Mouse (Mus musculus) midbrain, embryonic 11.5 days (tissue): ENCODE results near the gene Fam71b. TPM values are rescaled to one million over a fixed set of nuclear protein-coding genes. Genes with fewer than 3 reads are reported as not detected.

Experiments used
- ATAC-seq: fragments of 200-750 bp; cut with Nextera tagmentation; 2 replicates; pipeline ENCODE4 v1.8.0; 2017; ENCODE audit warnings: moderate TSS enrichment, moderate library complexity; ENCODE audit not compliant: low FRiP score
- DNase-seq: peaks from one replicate; pipeline ENCODE4 v3.0.0; 2015; ENCODE audit warnings: low spot score; ENCODE audit errors: missing footprints
- H3K27ac ChIP-seq: fragments of 300-500 bp; sonication (generic); 2 replicates; pipeline ENCODE4 v1.5.1; 2014; ENCODE audit warnings: low read depth, low read length
- H3K27me3 ChIP-seq: fragments of 300-500 bp; sonication (generic); 2 replicates; pipeline ENCODE4 v1.6.1; 2014; ENCODE audit warnings: mild to moderate bottlenecking, low read length, moderate library complexity, mixed read lengths; ENCODE audit not compliant: control insufficient read depth, insufficient read depth
- H3K36me3 ChIP-seq: fragments of 300-500 bp; sonication (generic); 2 replicates; pipeline ENCODE4 v1.6.1; 2014; ENCODE audit warnings: mild to moderate bottlenecking, low read length, moderate library complexity, mixed read lengths; ENCODE audit not compliant: control insufficient read depth, insufficient read depth
- H3K4me1 ChIP-seq: fragments of 300-500 bp; sonication (generic); 2 replicates; pipeline ENCODE4 v1.6.1; 2014; ENCODE audit warnings: low read length; ENCODE audit not compliant: control insufficient read depth, insufficient read depth
- H3K4me2 ChIP-seq: fragments of 300-500 bp; sonication (generic); 2 replicates; pipeline ENCODE4 v1.6.1; 2014; ENCODE audit warnings: mild to moderate bottlenecking, moderate library complexity
- H3K4me3 ChIP-seq: fragments of 300-500 bp; sonication (generic); 2 replicates; pipeline ENCODE4 v1.5.1; 2014; ENCODE audit warnings: low read depth, low read length
- H3K9ac ChIP-seq: fragments of 300-500 bp; sonication (generic); 2 replicates; pipeline ENCODE4 v1.6.1; 2014; ENCODE audit warnings: low read length
- H3K9me3 ChIP-seq: fragments of 300-500 bp; sonication (generic); 2 replicates; pipeline ENCODE4 v1.6.1; 2016; ENCODE audit warnings: low read length; ENCODE audit not compliant: control insufficient read depth
- WGBS: fragments of 180-500 bp; shearing (Covaris S2); extraction: QIAGEN DNeasy Blood & Tissue Kit; methylation state at CpG from one replicate; pipeline ENCODE4 v1.1.7; 2014; 5-methylcytosine and 5-hydroxymethylcytosine counted together
- polyA plus RNA-seq: library from polyadenylated mRNA; unstranded; fragments of >200 nt; fragmentation: Nextera tagmentation; extraction: Ambion mirVana; gene quantifications from 2 replicates; pipeline ENCODE4 v1.2.1, GENCODE M21; 2014

Gene Fam71b
- not detected in 2 replicates for polyA plus RNA-seq

DNA sequence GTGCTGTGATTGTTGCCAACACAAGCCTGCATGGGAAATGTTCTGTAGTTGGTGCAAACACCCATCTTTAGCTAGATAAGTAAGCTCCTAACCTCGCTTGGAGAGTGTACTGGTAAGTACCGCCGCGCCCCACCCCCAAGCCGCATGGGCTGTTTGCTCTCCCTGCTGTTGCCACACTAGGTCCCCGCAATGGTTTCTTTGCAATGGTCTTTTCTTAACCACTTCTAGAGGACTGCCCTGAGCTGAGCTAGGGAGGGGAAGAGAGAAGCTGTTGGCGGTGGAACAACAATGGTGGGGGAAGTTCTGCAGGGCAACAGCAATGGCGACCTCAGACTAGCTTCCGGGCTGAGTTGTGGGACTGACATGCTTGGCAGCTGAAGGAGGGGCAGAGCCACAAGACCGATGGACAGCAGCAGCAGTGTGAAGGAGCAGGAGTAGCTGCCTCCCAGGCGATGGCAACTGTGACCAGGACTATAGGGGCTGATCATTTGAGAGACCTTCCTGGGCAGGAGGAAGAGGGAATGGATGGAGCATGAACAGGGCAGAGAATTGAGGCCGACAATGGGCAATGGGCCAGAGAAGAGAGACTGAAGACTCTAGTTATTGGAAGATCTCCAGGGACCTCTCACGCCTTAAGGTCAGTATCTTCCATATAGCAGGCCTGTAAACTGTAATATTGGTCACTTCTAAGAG lies at the start of gene Fam71b:
Gene Fam71b (plus strand): TSS at position 393 of the 693 bp plus-strand sequence.
- 73% methylated on average over 13 of the region's 13 CpGs for WGBS

DNA sequence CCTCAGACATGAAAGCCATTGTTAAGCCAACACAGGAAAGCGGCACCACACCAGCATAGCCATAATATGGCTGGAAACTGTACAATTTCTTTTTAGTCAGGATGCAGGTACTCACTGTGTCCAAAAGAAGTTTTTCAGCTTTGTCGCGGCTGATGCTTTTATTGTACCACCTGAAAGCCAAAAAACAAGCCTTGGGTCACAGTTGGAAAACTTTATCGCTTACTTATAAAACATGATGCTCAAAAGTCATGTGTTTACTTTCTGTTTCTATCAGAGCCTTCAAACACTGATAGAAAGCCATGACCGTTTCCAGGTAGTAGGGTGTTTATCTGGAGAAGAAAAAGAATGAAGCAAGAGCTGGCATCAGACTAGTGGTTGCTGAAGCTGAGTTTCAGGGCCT lies 48.6 kb upstream of the Fam71b start:
- DNase-seq, result no peak
- WGBS, result 89% methylated on average over 5 of the region's 5 CpGs

More for the DNA sequence above, at the start of gene Fam71b:
- Histone ChIP-seq H3K27ac (no peak within 1 kb of the TSS), H3K27me3 (no peaks in the 10 kb centered on the region), H3K4me3 (no peak within 1 kb of the TSS), H3K9me3 (no peaks in the 10 kb centered on the region), H3K4me1 (no peaks in the 10 kb centered on the region), H3K4me2 (no peak within 1 kb of the TSS), H3K9ac (no peak within 1 kb of the TSS), H3K36me3 (no peaks in the 10 kb centered on the region)
- no peak for DNase-seq
- ATAC-seq, result no peak

DNA sequence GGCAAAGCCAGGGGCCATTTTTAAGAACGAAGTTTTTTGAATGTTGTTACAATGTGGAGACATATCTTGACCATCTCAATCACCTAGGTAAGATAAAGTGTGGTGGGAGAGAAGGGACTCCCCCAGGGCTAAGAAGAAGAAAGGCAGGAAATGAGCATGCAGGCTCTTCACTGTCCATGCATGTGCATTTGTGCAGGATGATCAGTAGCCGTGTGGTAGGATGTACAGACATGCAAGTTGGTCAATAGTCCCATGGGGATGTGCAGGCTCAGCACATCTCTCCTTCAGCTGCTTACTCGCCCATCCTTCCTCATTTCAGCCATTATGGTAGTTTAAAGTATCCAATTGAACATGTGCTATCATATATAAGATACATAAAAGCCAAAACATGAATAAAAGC lies 47.9 kb upstream of the Fam71b start:
- Histone ChIP-seq H3K4me1 (no peaks in the 10 kb centered on the region), H3K27me3 (no peaks in the 10 kb centered on the region), H3K4me2 (no peak overlapping the region), H3K27ac (no peak overlapping the region), H3K36me3 (no peaks in the 10 kb centered on the region), H3K9ac (no peak overlapping the region), H3K4me3 (no peak overlapping the region), H3K9me3 (no peaks in the 10 kb centered on the region)
- 79% methylated on average over 3 of the region's 3 CpGs for WGBS
- DNase-seq (no peak), ATAC-seq (no peak)

More for the DNA sequence above, 48.6 kb upstream of the Fam71b start:
- H3K9me3 ChIP-seq, result no peaks in the 10 kb centered on the region
- ATAC-seq, result no peak
- H3K27ac ChIP-seq, result no peak overlapping the region
- no peaks in the 10 kb centered on the region for H3K36me3 ChIP-seq
- no peak overlapping the region for H3K9ac ChIP-seq
- no peaks in the 10 kb centered on the region for H3K4me1 ChIP-seq
- H3K4me3 ChIP-seq, result no peak overlapping the region
- H3K27me3 ChIP-seq, result no peaks in the 10 kb centered on the region
- H3K4me2 ChIP-seq, result no peak overlapping the region

GRCm38 (mm10) chr11:46349681-46350410 lies 46.5 kb upstream of the Fam71b start:
- Histone ChIP-seq H3K4me1 (no peaks in the 10 kb centered on the region), H3K27ac (no peak overlapping the region), H3K36me3 (no peaks in the 10 kb centered on the region), H3K4me2 (no peak overlapping the region), H3K9ac (no peak overlapping the region), H3K9me3 (no peaks in the 10 kb centered on the region), H3K27me3 (no peaks in the 10 kb centered on the region), H3K4me3 (no peak overlapping the region)
- ATAC-seq (no peak), DNase-seq (no peak)
- WGBS, result 67% methylated on average over 2 of the region's 2 CpGs

DNA sequence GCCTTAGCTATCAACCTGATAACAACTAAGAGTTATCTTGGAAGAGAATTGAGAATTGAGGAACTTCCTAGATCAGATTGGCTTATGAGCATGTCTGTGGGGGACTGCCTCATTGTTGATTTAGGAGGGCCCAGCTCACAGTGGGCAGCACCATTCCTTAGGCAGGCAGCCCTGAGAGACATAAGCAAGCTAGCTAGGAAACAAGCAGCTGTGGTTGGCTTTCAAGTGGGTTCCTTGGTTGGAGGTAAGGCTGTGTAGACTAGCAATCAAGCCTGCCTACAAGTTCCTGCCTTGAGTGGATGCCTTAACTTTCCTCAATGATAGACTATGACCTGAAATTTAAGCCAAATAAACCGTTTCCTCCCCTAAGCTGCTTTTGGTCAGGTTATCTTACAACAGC lies 38.0 kb upstream of the Fam71b start:
- ATAC-seq, result no peak
- Histone ChIP-seq H3K4me3 (no peak overlapping the region), H3K4me1 (no peaks in the 10 kb centered on the region), H3K4me2 (no peak overlapping the region), H3K27ac (no peak overlapping the region), H3K36me3 (no peaks in the 10 kb centered on the region), H3K9me3 (no peaks in the 10 kb centered on the region), H3K27me3 (no peaks in the 10 kb centered on the region), H3K9ac (no peak overlapping the region)
- 63% methylated on average over 1 of the region's 1 CpGs for WGBS
- DNase-seq, result no peak

DNA sequence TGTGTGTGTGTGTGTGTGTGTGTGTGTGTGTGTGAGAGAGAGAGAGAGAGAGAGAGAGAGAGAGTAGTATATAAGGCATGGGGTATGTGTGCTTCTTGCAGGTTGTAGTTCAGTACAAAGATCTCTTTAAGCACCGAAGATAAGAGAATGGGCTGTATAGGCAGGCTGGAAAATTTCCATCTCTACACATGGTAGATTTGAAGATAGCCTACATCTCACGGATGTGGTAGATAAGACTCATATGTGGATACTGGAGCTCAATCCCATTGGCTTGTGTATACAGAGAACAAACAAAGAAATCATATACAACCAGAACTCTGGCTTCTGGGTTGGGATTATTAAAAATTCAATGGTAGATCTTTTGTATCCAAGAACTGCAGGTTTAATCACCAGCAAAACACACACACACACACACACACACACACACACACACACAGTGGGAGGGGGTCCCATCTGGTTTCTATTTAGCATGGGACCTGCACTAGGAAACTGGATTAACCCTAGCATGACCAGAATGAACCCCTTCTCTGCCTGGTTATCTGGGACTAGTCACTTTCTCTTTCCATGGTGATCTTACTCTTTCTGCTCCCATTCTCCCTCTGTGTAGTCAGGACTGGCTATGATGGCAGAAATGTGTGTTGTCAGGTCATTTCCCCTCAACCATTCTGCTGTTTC lies 35.2 kb upstream of the Fam71b start:
- Histone ChIP-seq H3K27ac (no peak overlapping the region), H3K4me2 (no peak overlapping the region), H3K9me3 (no peaks in the 10 kb centered on the region), H3K4me1 (no peaks in the 10 kb centered on the region), H3K4me3 (no peak overlapping the region), H3K36me3 (no peaks in the 10 kb centered on the region), H3K9ac (no peak overlapping the region), H3K27me3 (no peaks in the 10 kb centered on the region)
- whole genome bisulfite sequencing, result 80% methylated on average over 2 of the region's 2 CpGs
- DNase-seq (no peak), ATAC-seq (no peak)

DNA sequence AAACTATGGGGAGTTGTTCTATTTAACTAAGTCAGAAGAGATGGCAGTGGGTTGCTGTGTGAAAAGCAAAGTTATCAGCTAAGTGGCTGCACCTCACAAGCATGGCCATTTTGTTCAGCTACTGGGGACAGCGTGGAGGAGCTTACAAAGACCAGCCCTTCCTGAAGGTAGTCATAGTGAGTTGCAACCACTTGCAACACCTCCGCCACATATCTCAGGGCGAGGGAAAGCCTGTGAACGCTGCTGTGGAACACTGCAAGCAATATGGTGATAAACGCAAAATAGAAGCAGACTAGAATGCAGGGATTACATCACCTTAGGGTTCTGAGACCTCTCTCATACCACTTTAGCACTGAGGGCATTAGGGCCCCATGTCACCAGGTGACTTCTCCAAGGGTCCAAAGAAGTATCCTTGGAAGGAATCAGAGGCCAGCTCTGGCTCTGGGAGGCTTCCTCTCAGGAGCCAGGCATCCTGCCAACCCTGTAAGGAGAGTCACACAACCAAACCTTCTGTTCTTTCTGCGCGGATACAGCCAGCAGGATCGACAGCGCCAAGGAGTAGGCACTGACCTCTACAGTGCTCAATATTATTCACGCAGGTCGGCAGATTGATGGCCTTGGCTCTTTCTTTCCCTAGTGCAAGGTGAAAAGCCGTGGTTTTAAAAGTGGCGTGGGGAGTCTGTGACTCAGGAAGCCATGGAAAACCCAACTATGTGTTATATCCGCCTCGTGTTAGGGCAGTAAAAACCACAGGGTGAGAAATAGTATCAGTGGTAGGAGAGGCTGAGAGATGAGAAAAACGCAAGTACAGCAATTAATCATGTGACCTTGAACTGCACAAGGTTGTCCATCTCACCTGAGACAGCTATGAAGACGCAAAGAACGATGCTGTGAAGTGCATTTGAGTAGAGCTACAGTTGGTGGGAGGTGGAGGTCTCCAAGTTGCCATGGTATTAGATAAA lies 34.0 kb upstream of the Fam71b start:
- no peak for ATAC-seq
- H3K4me3 ChIP-seq, result no peak overlapping the region
- H3K4me2 ChIP-seq, result no peak overlapping the region
- WGBS, result 92% methylated on average over 18 of the region's 18 CpGs
- no peaks in the 10 kb centered on the region for H3K36me3 ChIP-seq
- H3K9me3 ChIP-seq, result no peaks in the 10 kb centered on the region
- no peak overlapping the region for H3K27ac ChIP-seq
- no peaks in the 10 kb centered on the region for H3K27me3 ChIP-seq
- no peak for DNase-seq
- H3K9ac ChIP-seq, result no peak overlapping the region
- H3K4me1 ChIP-seq, result no peaks in the 10 kb centered on the region

GRCm38 (mm10) chr11:46363864-46364263 lies 32.5 kb upstream of the Fam71b start:
- ATAC-seq (no peak), DNase-seq (no peak)
- H3K4me3 ChIP-seq, result no peak overlapping the region
- H3K36me3 ChIP-seq, result no peaks in the 10 kb centered on the region
- no peaks in the 10 kb centered on the region for H3K4me1 ChIP-seq
- no peak overlapping the region for H3K27ac ChIP-seq
- no peaks in the 10 kb centered on the region for H3K27me3 ChIP-seq
- WGBS, result 94% methylated on average over 9 of the region's 9 CpGs
- no peaks in the 10 kb centered on the region for H3K9me3 ChIP-seq
- no peak overlapping the region for H3K4me2 ChIP-seq
- H3K9ac ChIP-seq, result no peak overlapping the region
